Mouse (Mus musculus): ENCODE measurements around the gene Dgkb.

Dgkb gene

DNA sequence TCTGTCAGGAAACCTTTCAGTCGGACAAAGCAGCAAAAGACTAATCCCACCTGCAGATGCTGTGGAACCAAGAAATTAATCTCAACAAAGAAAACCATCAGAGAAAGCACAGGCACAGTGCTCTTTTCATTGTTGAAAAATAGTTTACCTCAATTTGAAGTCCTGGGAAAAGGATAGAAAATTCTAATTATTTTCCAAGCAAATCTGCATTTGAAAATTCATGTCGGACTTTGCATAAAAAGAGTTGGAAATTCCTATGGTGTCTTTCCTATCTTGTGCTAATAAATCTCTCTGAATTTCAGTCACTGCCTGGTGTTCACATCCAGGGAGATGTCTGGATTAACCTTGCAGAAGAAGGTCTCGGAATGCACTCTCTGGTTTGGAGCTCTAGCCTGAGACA is at the start of gene Dgkb:
Dgkb (plus strand) TSS at position 301 of the 400 bp plus-strand sequence.
- DNase-seq, result no peak

DNA sequence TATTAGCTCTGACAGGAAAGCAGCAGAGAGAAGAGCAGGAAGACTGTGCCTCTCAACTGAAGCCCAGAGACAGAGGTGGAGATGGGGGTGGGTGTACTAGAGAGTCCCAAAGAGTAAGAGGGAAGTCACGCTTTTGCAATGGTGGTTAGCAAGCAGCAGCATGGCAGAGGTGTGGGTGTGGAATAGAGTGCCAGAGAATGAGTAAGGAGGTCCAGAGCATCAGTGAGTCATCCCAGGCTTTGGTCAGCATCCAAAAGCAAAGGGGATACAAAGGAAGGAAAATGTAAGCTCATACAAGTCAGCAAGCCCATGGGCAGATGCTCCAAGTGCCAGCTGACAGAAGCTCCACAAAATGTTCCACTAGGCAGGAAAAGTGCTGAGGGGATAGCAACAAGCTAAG is 47.7 kb upstream of the Dgkb start:
- DNase-seq, result no peak

DNA sequence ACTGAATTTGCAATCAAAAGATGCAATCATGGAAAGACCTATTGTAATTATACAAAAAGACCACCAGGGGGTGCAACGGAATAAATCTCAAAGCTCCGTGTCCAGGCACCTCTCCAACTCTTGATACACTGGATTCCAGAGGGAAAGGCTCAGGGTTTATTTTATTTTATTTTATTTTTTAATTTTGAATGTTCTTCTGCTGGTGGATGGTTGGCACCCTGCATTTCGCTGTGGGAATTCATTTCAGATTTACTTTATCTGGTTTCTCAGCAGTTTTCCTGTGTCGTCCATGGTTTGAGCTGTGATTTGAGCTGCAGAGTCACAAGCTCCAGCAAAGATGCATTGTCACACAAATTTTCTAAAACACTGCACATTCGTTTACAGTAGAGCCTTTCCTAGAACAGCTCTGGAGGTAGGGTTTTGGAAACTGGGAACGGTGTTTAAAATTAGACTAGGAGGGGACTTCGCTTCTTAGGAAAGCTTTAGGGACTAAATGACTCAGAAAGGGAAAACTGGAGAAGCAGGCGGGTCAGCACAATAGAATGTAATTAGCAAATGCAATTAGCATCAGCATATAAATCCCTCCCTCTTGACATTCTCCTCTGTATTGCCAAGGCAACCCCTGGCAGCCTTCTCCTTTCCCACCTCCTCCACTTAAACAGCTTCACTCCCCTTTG is 43.7 kb upstream of the Dgkb start:
- peak; percentile 27 to 39 for DNase-seq

DNA sequence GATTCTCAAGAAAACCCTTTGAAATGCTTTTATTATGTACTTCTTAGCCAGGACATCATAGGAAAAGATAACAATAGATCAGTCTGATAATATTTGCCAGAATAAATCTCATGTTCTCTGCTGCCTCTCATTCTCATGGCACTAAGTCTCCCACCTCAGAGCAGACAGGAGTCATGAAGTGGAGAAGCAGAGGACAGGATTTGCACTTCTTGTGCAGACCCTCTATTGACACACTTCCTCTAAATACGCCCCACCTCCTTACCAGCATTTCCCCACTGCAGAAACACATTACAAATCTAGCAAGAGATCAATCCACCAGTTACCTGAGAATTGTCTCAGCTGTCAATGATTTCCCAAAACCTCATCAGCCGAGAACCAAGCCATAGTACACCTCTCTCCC is 42.9 kb upstream of the Dgkb start:
- no peak for DNase-seq

DNA sequence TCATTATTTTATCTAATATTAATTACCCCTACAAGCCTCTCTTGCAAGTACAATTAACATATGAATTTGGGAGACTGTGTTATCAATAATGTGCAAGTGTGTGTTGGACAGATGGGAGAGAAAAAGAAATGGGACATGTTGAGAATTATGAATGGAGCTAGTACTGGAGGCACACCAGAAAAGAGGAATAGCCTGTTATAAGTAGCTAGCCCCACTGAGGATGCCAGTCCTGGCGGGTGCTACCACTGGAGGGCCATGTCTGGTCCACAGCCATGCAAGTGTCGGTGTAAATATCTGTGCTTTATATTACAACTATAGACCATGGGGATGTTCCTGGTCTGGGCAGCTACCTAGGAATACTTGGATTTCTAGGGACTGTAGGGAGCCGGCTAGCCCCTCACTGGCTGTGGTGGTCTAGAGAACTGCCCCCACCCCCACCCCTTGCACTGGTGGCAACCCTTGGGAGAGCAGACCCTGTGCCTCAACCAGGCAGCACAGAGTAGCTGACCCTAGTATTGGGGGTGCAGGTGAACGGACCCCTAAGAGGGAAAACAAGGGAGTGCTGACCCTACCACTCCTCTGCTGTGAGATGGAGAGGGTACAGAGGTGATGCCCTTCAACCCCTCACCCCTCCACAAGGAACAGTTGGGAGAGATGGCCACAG is 21.1 kb upstream of the Dgkb start:
- no peak for DNase-seq

DNA sequence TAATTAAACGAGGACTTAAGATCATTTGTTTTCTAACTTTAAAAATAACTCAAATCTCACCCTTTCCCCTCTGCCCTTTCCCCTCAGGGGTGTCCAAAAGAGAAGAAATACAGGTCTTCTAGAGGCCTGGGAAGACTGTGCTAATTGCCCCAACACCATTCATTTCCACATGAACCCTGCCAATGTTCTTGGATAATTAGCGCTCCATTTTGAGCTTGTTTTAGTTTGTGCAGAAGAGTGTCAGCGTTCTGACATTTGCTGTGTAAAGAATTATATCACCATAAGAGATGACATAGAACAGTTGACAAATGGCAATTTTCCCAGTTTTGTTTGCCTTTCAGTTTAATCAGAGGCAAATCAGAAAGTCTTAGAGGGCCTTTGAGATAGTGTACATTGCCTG is 3.4 kb upstream of the Dgkb start:
- no peak for DNase-seq

DNA sequence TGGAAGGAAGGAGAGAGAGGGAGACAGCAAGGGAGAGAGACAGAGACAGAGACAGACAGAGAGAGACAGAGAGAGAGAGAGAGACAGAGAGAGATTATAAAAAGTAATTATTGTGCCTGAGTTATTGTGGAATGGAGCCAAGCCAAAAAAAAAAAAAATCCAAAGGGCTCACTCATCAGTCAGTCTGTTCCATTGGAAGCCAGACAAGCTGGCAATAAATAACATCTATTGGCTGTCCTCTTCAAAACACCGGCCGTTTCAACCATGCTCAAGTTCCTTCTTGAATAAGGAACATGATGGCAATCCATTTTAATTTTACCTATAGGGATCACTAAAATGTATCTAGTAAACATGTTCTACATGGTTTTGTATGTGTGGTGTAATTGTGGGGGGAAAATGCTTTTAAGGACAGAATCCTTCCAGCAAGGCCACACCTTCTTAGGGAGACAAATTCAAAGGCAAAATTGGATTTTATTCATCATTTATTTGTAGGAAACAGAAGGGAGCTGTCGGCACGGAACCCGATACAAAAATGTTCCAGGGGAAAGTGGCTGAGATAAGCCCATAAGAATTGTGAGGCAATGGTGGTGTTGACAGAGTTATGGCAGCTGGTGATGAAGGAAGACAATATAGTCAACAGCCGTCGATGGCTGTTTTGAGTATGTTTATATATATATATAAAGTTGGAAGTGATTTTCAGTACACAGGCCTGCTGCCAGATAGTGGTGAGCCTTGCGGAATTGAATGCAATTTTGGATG is 3.7 kb downstream of the Dgkb start:
- DNase-seq, result no peak

DNA sequence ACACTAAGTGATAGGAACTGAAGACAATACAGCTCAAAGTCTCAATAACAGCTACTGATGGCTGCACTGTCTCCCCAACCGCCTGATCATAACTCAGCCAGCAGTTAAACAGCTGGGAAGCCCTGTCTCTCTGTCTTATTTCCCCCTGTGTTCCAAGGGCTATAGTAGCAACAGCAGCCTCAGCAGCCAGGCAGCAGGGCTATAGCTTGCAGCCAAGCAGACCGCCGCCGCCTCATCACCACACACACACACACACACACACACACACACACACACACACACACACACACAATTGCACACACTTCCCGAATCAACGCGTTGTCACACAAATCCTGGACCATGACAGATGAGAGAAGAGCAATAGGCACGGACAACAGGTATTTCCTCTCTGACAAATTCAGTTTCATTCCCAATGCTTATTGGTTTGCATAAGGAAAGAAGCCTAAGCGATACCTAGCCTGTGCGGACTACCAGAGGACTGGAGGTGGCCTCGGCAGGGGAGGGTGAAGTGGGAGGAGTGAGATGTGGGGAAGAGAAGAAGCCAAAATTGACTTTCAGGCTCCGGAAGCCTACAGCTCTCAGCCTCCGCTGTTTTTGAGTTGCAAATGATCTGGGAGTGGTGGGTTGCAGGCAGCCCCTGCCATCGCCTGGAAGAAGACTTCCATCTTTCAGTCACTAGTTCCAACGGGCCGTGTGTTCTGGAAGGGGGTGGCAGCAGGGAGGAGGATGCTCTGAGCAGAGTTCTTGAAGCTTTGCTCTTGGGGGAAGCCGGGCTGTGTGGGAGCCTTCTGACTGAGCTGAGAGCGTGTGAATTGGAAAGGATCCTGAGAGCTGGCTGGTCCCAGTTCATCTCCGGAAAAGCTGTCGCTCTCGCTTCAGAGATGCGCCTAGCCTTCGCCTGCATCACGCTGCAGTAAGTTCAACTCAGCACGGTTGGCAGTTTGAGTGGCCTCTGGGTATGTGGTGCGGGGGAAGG is 62.8 kb downstream of the Dgkb start:
- DNase-seq, result peak; percentile 46 to 55

DNA sequence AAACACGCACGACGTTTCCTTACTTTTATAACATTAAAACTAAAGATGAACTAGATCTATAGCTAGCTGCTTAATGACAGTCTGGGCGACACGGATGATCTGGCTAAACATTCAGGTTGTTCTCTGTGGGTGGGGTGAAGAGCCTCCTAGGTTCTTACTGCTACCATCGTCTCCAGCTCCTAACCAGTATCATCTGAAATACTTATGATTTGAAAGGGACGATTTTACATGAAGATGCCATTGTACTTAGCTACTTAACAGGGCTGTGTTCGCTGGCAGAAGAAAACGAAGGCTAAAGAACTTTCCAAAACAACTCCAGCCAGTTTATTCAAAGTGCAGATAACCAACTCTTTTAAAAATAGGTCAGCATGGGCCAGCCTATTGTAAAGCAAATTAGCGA is 63.9 kb downstream of the Dgkb start:
- DNase-seq, result peak in 1 of 2 experiments; percentile 17

DNA sequence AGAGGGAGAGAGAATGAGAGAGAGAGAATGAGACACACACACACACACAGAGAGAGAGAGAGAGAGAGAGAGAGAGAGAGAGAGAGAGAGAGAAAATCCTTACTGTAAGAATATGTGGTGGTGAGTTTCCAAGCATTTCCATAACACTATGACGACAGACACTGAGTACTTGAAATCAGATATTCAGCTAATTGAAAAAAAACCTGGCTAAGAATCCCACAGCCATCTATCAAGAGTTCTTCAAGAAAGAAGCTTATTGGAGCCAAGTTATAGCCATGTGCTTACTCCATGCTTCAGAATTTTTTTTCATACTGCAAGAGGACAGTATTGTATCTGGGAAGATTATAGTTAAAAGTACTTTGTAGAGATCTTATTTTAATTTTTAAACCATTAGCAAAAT is 65.3 kb downstream of the Dgkb start:
- DNase-seq, result no peak

DNA sequence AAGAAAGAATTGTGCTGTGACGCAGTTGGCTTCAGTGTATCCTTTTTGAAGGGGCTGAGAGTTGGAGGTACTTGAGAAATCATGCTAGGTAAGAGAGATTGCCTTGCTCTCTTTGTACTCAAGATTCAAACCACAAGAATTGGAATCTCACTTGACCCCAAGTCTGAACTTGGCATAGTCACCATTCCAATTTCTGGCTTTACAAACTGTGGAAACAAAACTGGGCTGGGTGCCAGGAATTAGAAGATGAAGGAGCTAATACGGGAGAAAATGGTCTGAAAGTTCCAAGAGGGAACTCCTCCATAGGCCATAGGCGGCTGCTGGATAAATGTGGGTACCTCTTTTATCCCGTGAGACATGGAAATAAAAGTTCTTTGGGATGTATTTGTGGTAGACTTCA is 66.3 kb downstream of the Dgkb start:
- DNase-seq, result no peak

DNA sequence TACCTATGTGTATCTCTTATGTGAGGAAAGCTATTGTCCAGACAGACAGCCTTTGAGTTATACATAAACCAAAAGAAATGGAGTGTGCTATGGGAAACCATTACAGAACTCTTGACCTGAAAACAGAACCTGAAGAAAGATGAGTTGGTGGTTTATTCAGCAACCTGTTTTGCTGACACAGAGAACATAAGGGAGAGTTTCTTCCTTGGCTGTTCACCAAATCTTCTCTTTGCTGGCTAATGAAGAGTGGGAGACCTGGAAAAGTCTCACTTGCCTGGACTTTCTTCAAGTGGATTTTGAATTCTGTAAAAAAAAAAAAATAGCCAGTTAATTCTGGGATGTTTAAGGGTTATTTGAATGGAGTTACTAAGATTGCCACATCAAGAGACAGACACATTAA is 71.1 kb downstream of the Dgkb start:
- DNase-seq, result no peak

DNA sequence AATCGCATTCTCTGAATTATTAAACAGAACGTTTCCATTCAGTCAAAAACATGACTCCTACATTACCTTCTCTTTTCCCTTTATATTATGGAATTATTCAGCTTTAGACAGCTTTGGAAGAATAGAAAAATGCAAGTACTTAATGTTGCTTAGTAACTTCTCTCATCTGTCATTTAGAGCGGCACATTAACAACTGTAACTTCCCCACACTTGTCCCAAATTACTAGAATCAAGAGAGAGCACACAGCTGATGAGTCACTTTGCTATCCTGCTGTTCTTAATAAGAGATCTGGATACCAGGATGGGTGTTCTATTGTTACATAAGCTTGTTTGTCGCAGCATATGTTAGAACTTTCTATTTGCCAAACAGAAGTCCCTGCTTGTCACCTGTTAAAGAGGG is 71.9 kb downstream of the Dgkb start:
- no peak for DNase-seq

DNA sequence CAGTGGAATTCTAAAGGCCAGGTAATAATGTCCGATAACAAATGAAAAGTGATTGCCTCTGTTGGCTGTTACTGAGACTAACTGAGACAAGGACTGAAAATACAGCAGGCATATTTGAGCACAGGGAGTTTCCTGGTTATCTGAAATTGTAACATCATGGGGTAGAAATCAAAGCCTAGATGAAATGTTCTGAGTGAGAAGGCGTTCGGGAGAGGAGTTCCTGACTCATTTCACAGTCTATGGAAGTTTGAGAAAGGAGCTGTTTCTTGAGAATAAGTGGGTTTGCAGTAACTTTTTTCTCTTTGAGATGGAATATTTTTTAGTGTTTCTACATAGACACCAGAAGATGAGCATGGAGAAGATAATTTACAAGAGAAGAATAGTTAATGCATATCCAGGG is 73.8 kb downstream of the Dgkb start:
- DNase-seq, result no peak

DNA sequence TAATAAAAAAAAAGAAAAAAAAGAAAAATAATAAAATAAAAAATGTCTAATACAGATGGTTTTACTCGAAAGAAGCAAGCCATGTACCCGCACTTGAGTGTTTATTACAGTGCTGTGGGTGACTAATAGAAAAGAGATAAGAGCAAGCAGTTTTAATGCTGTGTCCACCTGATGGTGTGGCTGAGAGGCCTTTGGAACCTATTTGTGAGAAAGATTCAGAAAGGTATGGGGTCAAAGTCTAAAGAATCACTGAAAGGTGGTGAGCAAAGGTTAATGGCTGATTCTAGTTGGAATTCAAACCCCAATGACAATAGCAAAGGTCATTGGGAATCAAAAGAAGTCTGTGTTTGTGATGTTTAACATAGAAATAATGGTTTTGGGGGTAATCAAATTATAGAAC is 124.6 kb downstream of the Dgkb start:
- no peak for DNase-seq

DNA sequence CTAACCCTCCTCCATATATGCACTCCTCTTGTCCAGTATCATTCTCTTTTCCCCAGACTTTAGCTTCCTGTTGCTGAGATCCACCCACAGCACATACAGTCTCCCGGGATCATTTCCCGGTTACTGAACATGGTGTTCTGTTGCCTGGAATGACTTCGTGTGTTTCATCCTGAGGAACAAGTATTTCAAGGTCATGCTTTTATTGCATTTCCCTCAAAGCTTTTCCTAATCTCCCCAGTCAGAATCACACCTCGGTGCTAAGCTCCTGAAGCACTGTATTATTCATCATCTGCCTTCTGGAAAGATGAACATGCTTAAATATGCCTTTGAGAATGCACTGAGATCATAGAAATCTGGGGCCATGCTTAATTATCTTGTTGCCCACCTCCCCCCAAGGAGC is 138.7 kb downstream of the Dgkb start:
- no peak for DNase-seq

DNA sequence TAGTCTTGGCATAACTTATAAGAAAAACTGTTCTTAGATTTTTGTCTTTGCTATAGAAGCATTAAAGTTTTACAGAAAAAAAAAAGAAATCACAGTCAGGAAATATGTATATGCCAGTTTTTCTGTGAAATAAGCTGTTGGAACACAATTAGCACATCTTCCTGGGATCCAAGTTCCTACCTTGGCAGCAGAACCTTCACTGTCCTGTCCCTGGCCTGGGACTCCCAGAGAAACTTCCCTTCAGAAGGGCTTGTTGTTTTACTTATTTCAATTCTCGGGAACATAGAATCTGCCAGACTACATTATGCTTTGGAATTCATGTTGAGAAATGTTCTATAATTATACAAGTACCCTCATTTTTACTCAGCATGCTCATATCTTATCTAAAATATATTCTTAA is 154.0 kb downstream of the Dgkb start:
- DNase-seq, result no peak

DNA sequence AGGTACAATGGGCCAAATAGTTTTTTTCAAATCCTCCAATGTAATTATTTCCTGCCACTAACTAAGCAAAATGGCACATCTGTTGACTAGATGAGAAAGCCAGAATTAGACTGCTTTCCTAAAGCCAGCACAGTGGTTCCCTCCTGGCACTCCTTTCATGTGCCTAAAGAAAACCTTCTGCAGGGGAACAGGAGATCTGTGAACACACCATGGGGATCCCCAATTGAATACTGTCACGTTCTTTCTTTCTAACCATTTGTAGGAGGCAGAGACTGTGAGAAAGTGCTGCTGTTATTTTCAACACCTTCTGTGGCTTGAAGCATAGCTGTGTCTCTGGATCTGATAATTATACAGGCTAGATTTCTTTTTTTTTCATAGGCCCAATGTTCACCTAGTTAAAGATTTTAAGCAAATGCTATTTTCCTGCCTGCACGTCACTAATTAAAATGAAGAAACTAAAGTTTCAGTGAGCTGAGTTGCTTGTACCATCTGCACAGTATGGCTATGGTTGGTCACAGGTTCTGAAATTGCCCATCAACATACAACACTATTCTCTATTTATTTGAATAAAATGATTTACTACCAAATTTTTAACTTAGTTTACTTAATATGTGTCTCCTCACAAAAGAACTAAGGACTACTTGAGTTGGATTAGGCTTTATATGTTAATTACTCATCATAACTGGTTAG is 161.1 kb downstream of the Dgkb start:
- no peak for DNase-seq

DNA sequence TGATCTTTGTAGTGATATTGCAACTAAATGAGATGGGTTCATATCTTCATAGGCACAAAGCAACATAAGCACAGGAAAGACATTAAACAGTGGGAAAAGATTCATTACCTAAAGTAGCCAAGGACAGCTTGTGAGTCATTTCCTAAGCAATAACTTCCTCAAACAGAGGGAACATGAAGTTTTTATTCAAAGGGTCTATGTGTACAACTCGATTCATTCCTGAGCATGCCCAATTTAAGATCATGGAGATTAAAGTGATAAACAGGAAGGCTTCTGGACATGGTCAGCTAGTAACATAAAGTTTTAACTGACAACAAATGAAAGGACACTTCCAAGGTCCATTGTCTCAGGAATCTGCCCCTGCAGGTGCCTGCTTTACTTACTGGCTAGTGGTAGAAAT is 167.8 kb downstream of the Dgkb start:
- DNase-seq, result no peak

DNA sequence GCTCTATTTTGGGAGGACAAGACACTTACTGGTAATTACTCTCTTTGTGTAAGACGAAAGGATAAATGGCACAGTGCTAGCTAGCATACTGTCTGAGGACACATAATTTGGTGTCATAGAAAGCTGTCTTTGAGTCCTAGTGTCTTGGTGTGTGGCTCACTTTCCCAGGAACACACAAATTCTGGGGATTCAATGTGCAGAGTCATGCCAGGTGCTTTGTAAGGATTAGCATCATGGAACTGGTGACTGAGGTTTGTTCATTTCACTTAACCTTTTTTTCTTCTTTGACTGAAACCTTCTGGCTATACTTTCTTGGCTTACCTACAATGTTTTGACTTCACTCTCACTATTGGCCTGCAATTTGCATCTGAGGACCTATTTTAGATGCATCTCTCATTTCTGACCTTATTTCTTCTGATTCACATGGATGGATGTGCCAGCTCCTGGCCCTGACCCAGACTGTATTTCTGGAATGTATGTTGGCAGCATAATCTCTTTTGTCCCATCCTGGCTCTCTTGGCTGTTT is 170.6 kb downstream of the Dgkb start:
- peak; percentile 75 to 83 for DNase-seq

DNA sequence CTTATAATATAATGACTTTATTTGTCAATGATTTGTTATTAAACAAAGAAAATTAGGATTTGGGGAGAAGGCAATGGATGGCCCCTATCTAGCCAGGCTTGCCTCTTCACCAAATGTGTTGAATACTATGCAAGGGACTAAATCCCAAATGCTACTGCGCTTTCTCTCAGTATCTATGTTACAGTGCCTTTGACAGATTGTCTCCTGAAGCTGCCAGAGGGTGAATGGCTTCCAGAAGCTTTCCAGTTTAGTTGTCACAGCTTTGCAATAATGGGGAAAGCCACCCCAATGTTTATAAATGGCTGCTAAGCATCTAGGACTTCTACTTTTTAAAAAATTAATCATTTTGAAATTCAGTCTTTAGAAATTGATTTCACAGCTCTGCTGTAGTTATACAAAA is 175.7 kb downstream of the Dgkb start:
- no peak for DNase-seq

DNA sequence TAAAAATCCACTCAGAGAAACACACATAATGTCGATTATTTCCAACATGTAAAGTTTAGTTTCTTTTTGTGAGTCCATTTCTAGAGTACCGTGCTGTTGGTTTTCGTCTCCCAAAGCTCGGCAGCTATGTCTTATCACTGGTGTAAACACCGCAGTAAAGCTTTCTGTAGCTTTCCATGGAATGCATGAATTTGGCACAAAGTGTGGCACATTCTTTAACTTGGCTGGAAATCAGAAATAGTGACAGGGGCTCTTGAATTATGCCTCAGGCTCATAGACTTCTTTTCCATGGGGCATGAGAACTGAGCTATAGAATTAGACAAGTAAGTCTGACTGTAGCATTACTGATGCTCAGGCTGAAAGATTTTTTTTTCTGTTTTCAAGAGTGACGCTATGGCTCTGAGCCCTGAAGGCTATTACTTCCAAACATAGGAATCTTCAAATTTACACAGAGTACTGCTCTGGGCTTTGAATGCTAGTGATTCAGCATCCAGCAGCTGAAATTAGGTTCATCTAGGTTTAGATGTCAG is 179.0 kb downstream of the Dgkb start:
- no peak for DNase-seq

Data from cerebellum, postnatal 36 days (tissue).